Mouse (Mus musculus): ENCODE measurements around the gene Lonrf2. TPM values are rescaled to one million over a fixed set of nuclear protein-coding genes. Genes with fewer than 3 reads are reported as not detected.

The Lonrf2 gene
- total RNA-seq (2014; fragmentation: Nextera tagmentation) (41.8 and 42.0 TPM in 2 replicates), total RNA-seq (2017) (43.1 and 48.5 TPM in 2 replicates), polyA plus RNA-seq (2012) (2.8 and 2.9 TPM in 2 replicates)

DNA sequence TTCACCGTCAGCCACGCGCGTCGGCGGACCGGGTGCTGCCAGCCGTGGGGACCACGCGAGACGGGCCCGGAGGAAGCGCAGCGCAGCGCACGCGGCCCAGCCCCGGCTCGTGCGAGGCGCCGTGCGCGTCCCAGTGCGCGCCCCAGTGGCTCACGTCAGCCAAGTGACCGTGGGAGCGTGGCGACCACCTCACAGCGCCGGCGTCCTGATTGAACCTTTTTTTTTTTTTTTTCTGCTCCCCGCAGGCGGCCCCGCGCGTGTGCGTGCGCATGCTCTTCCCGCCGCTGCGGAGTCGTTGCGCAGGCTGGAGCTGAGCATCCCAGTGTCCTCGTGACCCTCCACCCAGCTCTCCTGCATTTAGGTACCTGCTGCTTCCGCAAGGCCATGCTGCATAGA lies at the start of gene Lonrf2:
Gene Lonrf2 (minus strand): TSS at position 235 of the 396 bp plus-strand sequence.
- no peak for TF ChIP-seq TAL1 (conservative IDR thresholded peaks at IDR 0.05; ENCODE audit: low read depth, low read length)
- TF ChIP-seq CTCF (IDR thresholded peaks at IDR 0.05; ENCODE audit: low read depth, low read length) = no peak
- no peak for TF ChIP-seq GATA2 (IDR thresholded peaks at IDR 0.05; ENCODE audit: borderline replicate concordance, low read depth, low read length)
- TF ChIP-seq POLR2AphosphoS5 (IDR thresholded peaks at IDR 0.05; ENCODE audit: insufficient replicate concordance, low read depth, low read length) = no peak
- peaks cover 51% of the 10 kb centered on the region for H3K4me1 ChIP-seq (ENCODE audit: insufficient read depth, low read depth, low read length)
- ATAC-seq (ENCODE audit: extremely low read depth, insufficient number of reproducible peaks, low FRiP score, poor library complexity, severe bottlenecking) (no peak), DNase-seq (ENCODE audit: low spot score) (no peak)
- no peaks in the 10 kb centered on the region; the same call in 1 of the 2 replicates for H3K27me3 ChIP-seq (ENCODE audit: insufficient read depth, low read length)
- no peaks in the 10 kb centered on the region for H3K36me3 ChIP-seq (replicated peaks)
- H3K4me3 ChIP-seq (ENCODE audit: low read depth, low read length) = peak within 1 kb of the TSS; percentile 80
- peaks cover 13% of the 10 kb centered on the region for H3K9me3 ChIP-seq (replicated peaks)

- ATAC-seq (ENCODE audit: extremely low read depth, insufficient number of reproducible peaks, low FRiP score, poor library complexity, severe bottlenecking) (no peak), DNase-seq (ENCODE audit: low spot score) (no peak)
- peaks cover 60% of the 10 kb centered on the region for H3K36me3 ChIP-seq (replicated peaks)
- TF ChIP-seq GATA2 (IDR thresholded peaks at IDR 0.05; ENCODE audit: borderline replicate concordance, low read depth, low read length) (no peak), POLR2AphosphoS5 (IDR thresholded peaks at IDR 0.05; ENCODE audit: insufficient replicate concordance, low read depth, low read length) (no peak), GATA1 (IDR thresholded peaks at IDR 0.05; ENCODE audit: borderline replicate concordance, low read length) (no peak), CTCF (IDR thresholded peaks at IDR 0.05; ENCODE audit: low read depth, low read length) (no peak), TAL1 (conservative IDR thresholded peaks at IDR 0.05; ENCODE audit: low read depth, low read length) (no peak)
- no peaks in the 10 kb centered on the region for H3K27me3 ChIP-seq (ENCODE audit: insufficient read depth, low read length)
- H3K4me1 ChIP-seq (ENCODE audit: insufficient read depth, low read depth, low read length) = peaks cover 90% of the 10 kb centered on the region
- peak overlapping the region; percentile 25; the same call in 1 of the 2 replicates for H3K4me3 ChIP-seq (ENCODE audit: low read depth, low read length)
- H3K9me3 ChIP-seq (replicated peaks) = no peaks in the 10 kb centered on the region
These were observed 49.4 kb upstream of the Lonrf2 start for GRCm38 (mm10) chr1:38885956-38886355.

GRCm38 (mm10) chr1:38883766-38884165 lies 47.3 kb upstream of the Lonrf2 start:
- H3K9me3 ChIP-seq (replicated peaks) = peaks cover 3% of the 10 kb centered on the region; the same call in 1 of the 2 replicates
- H3K27me3 ChIP-seq (ENCODE audit: insufficient read depth, low read length) = no peaks in the 10 kb centered on the region
- ATAC-seq (ENCODE audit: extremely low read depth, insufficient number of reproducible peaks, low FRiP score, poor library complexity, severe bottlenecking) (peak; percentile 43), DNase-seq (ENCODE audit: low spot score) (no peak)
- peaks cover 76% of the 10 kb centered on the region for H3K4me1 ChIP-seq (ENCODE audit: insufficient read depth, low read depth, low read length)
- H3K36me3 ChIP-seq (replicated peaks) = peaks cover 47% of the 10 kb centered on the region
- H3K4me3 ChIP-seq (ENCODE audit: low read depth, low read length) = peak overlapping the region; percentile 2; the same call in 1 of the 2 replicates
- TF ChIP-seq GATA1 (IDR thresholded peaks at IDR 0.05; ENCODE audit: borderline replicate concordance, low read length) (no peak), TAL1 (conservative IDR thresholded peaks at IDR 0.05; ENCODE audit: low read depth, low read length) (no peak)

GRCm38 (mm10) chr1:38882746-38883145 lies 46.2 kb upstream of the Lonrf2 start:
- H3K4me1 ChIP-seq (ENCODE audit: insufficient read depth, low read depth, low read length) = peaks cover 67% of the 10 kb centered on the region

GRCm38 (mm10) chr1:38881366-38881765 lies 44.9 kb upstream of the Lonrf2 start:
- DNase-seq (ENCODE audit: low spot score) (peak; percentile 57), ATAC-seq (ENCODE audit: extremely low read depth, insufficient number of reproducible peaks, low FRiP score, poor library complexity, severe bottlenecking) (peak; percentile 93)
- peaks cover 3% of the 10 kb centered on the region; the same call in 1 of the 2 replicates for H3K9me3 ChIP-seq (replicated peaks)
- H3K27me3 ChIP-seq (ENCODE audit: insufficient read depth, low read length) = no peaks in the 10 kb centered on the region
- TF ChIP-seq TAL1 (conservative IDR thresholded peaks at IDR 0.05; ENCODE audit: low read depth, low read length) (peak; percentile 81), CTCF (IDR thresholded peaks at IDR 0.05; ENCODE audit: low read depth, low read length) (no peak)
- H3K36me3 ChIP-seq (replicated peaks) = peaks cover 53% of the 10 kb centered on the region
- H3K4me3 ChIP-seq (ENCODE audit: low read depth, low read length) = no peak overlapping the region
- H3K4me1 ChIP-seq (ENCODE audit: insufficient read depth, low read depth, low read length) = peaks cover 64% of the 10 kb centered on the region

More at GRCm38 (mm10) chr1:38882746-38883145, 46.2 kb upstream of the Lonrf2 start:
- Histone ChIP-seq H3K27me3 (ENCODE audit: insufficient read depth, low read length) (no peaks in the 10 kb centered on the region), H3K9me3 (replicated peaks) (peaks cover 3% of the 10 kb centered on the region; the same call in 1 of the 2 replicates), H3K36me3 (replicated peaks) (peaks cover 46% of the 10 kb centered on the region), H3K4me3 (ENCODE audit: low read depth, low read length) (no peak overlapping the region)
- no peak for DNase-seq (ENCODE audit: low spot score)
- ATAC-seq (ENCODE audit: extremely low read depth, insufficient number of reproducible peaks, low FRiP score, poor library complexity, severe bottlenecking) = no peak
- TF ChIP-seq POLR2AphosphoS5 (IDR thresholded peaks at IDR 0.05; ENCODE audit: insufficient replicate concordance, low read depth, low read length) (no peak), GATA1 (IDR thresholded peaks at IDR 0.05; ENCODE audit: borderline replicate concordance, low read length) (no peak), CTCF (IDR thresholded peaks at IDR 0.05; ENCODE audit: low read depth, low read length) (no peak), GATA2 (IDR thresholded peaks at IDR 0.05; ENCODE audit: borderline replicate concordance, low read depth, low read length) (no peak), TAL1 (conservative IDR thresholded peaks at IDR 0.05; ENCODE audit: low read depth, low read length) (no peak)

DNA sequence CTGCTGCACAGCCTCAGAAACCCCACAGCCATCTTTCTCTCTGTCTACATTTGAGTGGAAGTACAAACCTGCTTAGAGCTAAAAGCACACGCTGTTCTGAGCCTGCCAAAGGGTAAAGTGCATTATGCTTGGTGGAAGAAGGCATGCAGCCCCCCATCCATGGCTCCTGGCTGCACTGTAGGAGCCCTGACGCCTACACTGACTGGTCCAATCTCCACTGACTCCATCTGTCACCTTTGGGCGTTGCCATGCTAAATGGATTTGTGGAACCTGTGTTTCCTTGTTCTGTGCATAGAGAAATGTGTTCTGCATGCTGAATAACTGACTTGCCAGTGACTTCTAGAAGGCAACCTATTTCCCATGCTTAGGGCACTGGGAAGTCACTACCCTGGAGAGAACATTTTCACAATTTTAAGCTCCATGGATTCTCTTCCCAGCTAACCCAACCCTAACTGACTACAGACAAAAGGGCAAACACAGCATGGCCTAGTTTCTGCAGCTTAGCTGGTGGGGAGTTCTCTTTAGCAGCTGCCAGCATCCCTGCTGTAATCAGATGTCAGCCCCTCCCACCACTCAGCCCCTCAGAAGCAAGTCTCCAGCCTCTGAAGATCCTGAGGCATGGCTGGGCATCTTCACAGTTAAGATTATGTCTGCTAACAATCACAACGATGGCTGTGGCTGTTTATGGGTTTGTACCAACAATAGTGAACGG lies 40.3 kb upstream of the Lonrf2 start:
- H3K4me1 ChIP-seq (ENCODE audit: insufficient read depth, low read depth, low read length) = peaks cover 33% of the 10 kb centered on the region
- H3K4me3 ChIP-seq (ENCODE audit: low read depth, low read length) = no peak overlapping the region
- H3K27me3 ChIP-seq (ENCODE audit: insufficient read depth, low read length) = no peaks in the 10 kb centered on the region
- TF ChIP-seq CTCF (IDR thresholded peaks at IDR 0.05; ENCODE audit: low read depth, low read length) (no peak), GATA1 (IDR thresholded peaks at IDR 0.05; ENCODE audit: borderline replicate concordance, low read length) (no peak), POLR2AphosphoS5 (IDR thresholded peaks at IDR 0.05; ENCODE audit: insufficient replicate concordance, low read depth, low read length) (no peak), GATA2 (IDR thresholded peaks at IDR 0.05; ENCODE audit: borderline replicate concordance, low read depth, low read length) (no peak), TAL1 (conservative IDR thresholded peaks at IDR 0.05; ENCODE audit: low read depth, low read length) (no peak)
- no peak for DNase-seq (ENCODE audit: low spot score)
- peaks cover 3% of the 10 kb centered on the region; the same call in 1 of the 2 replicates for H3K9me3 ChIP-seq (replicated peaks)
- peaks cover 56% of the 10 kb centered on the region for H3K36me3 ChIP-seq (replicated peaks)
- no peak for ATAC-seq (ENCODE audit: extremely low read depth, insufficient number of reproducible peaks, low FRiP score, poor library complexity, severe bottlenecking)

Measured in G1E (cell line).